Mouse (Mus musculus) spleen, adult 2 months (tissue): ENCODE data around the gene Gng7.

Source experiments
- CTCF ChIP-seq: fragments of 200-500 bp; IDR thresholded peaks from 2 replicates; pipeline ENCODE4 v1.5.1; 2011; ENCODE audit warnings: mild to moderate bottlenecking, inconsistent platforms; ENCODE audit not compliant: insufficient read depth, insufficient read length, insufficient replicate concordance; ENCODE audit errors: extremely low read depth
- POLR2A ChIP-seq: fragments of 200-500 bp; IDR thresholded peaks from 2 replicates; pipeline ENCODE4 v1.6.1; 2011; ENCODE audit warnings: low read depth, low read length, inconsistent platforms

GRCm38 (mm10) chr10:80914253-80914656, 100.5 kb downstream of the Gng7 start:
- no peak for TF ChIP-seq POLR2A
- TF ChIP-seq CTCF = no peak
